Mouse (Mus musculus): ENCODE data around the gene Gm49387. TPM values are rescaled to one million over a fixed set of nuclear protein-coding genes. Genes with fewer than 3 reads are reported as not detected.

Gm49387 gene
- polyA plus RNA-seq, 1 experiment from 2014 or later = 0.37 TPM

DNA sequence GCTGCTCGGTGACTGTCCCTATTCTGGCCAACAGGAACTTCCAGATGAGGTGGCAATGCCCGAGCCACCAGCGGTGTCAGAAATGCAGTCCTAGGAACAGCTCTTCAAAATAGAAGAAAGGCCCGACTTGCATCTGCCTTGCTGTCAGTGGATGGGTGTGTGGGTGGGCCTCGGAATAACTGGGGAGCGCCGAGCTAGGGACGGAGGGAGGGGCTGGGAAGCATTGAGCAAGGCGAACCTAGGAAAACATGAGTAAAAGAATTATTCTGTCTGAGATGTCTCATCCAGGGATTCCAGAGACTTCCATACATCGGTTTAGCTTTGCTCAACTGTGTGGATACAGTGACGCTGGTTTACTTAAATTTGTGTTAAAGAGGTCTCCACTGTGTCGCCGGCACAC is 27.6 kb upstream of the Gm49387 start:
- Histone ChIP-seq H3K27ac (replicated peaks) (peak overlapping the region; percentile 29; the same call in 1 of the 2 replicates), H3K27me3 (no peaks in the 10 kb centered on the region), H3K4me3 (no peak overlapping the region), H3K4me2 (replicated peaks) (no peak overlapping the region), H3K36me3 (peaks cover 3% of the 10 kb centered on the region; the same call in 1 of the 2 replicates), H3K4me1 (peaks cover 35% of the 10 kb centered on the region), H3K9me3 (no peaks in the 10 kb centered on the region), H3K9ac (replicated peaks) (no peak overlapping the region)
- ATAC-seq (replicated peaks) = no peak
- 77% methylated on average over 13 of the region's 13 CpGs for WGBS

DNA sequence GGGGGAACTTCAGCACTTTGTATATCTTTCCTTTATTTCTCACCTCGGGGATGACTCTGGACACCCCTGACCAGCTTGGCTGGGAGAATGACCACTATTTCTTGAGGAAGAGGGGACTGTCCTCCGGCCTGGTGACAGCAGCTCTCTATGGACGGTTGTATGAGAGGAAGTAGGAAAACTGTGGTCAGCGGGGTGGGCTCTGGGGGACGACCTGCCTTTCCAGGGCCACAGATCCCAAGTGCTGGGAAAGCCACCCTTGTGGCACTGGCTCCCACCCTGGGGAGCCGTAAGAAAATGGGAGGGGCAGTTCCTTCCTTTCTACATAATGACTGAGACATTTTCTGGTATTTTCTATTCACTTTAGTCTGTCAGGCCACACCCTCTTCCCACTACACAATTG is 27.1 kb upstream of the Gm49387 start:
- no peak overlapping the region for H3K4me3 ChIP-seq
- peaks cover 39% of the 10 kb centered on the region for H3K4me1 ChIP-seq
- 88% methylated on average over 6 of the region's 6 CpGs for WGBS
- H3K27me3 ChIP-seq = no peaks in the 10 kb centered on the region
- no peak for ATAC-seq (replicated peaks)
- no peaks in the 10 kb centered on the region for H3K9me3 ChIP-seq
- H3K9ac ChIP-seq (replicated peaks) = no peak overlapping the region
- no peak overlapping the region for H3K4me2 ChIP-seq (replicated peaks)
- peaks cover 3% of the 10 kb centered on the region; the same call in 1 of the 2 replicates for H3K36me3 ChIP-seq
- H3K27ac ChIP-seq (replicated peaks) = no peak overlapping the region

DNA sequence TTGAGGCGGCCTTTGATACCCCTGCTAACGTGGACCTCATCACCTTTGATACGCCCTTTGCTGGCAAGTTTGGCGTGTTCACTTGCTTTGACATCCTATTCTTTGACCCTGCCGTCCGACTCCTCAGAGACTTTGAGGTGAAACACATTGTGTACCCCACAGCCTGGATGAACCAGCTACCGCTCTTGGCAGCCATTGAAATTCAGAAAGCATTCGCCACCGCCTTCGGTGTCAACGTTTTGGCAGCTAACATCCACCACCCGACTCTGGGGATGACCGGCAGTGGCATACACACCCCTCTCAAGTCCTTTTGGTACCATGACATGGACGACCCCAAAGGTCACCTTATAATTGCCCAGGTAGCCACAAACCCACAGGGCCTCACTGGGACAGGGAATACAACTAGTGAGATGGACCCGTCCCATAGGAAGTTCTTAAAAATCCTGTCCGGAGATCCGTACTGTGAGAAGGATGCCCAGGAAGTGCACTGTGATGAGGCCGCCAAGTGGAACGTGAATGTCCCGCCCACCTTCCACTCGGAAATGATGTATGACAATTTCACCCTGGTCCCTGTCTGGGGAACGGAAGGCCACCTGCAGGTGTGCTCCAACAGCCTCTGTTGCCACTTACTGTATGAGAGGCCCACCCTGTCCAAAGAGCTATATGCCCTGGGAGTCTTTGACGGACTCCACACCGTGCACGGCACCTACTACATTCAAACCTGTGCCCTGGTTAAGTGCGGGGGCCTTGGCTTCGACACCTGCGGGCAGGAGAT is 26.4 kb upstream of the Gm49387 start:
- no peak overlapping the region for H3K9ac ChIP-seq (replicated peaks)
- H3K27me3 ChIP-seq = no peaks in the 10 kb centered on the region
- peaks cover 3% of the 10 kb centered on the region; the same call in 1 of the 2 replicates for H3K36me3 ChIP-seq
- no peaks in the 10 kb centered on the region for H3K9me3 ChIP-seq
- WGBS = 97% methylated on average over 28 of the region's 28 CpGs
- ATAC-seq (replicated peaks) = no peak
- H3K4me3 ChIP-seq = no peak overlapping the region
- no peak overlapping the region for H3K4me2 ChIP-seq (replicated peaks)
- H3K4me1 ChIP-seq = peaks cover 45% of the 10 kb centered on the region
- H3K27ac ChIP-seq (replicated peaks) = no peak overlapping the region

DNA sequence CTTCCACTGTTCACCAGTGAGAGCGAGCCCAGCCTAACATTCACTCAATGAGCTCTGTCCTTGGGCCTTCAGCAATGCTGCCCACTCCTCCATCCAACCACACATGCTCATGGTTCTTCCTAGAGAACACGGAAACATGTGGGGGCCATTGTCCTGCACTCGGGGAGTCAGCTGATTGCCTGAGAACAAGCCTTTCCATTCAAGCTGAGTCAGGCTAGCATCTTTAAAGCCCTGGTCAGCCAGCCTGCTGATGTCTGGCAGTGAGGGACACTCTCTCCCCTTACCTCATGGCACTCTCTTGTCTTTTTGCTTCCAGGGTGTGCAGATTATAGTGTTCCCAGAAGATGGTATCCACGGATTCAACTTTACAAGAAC is 24.9 kb upstream of the Gm49387 start:
- H3K4me3 ChIP-seq = no peak overlapping the region
- peaks cover 53% of the 10 kb centered on the region for H3K4me1 ChIP-seq
- no peaks in the 10 kb centered on the region for H3K9me3 ChIP-seq
- H3K4me2 ChIP-seq (replicated peaks) = no peak overlapping the region
- ATAC-seq (replicated peaks) = no peak
- H3K36me3 ChIP-seq = peaks cover 3% of the 10 kb centered on the region; the same call in 1 of the 2 replicates
- H3K27me3 ChIP-seq = no peaks in the 10 kb centered on the region
- H3K27ac ChIP-seq (replicated peaks) = no peak overlapping the region
- 82% methylated on average over 4 of the region's 4 CpGs for WGBS
- H3K9ac ChIP-seq (replicated peaks) = no peak overlapping the region

DNA sequence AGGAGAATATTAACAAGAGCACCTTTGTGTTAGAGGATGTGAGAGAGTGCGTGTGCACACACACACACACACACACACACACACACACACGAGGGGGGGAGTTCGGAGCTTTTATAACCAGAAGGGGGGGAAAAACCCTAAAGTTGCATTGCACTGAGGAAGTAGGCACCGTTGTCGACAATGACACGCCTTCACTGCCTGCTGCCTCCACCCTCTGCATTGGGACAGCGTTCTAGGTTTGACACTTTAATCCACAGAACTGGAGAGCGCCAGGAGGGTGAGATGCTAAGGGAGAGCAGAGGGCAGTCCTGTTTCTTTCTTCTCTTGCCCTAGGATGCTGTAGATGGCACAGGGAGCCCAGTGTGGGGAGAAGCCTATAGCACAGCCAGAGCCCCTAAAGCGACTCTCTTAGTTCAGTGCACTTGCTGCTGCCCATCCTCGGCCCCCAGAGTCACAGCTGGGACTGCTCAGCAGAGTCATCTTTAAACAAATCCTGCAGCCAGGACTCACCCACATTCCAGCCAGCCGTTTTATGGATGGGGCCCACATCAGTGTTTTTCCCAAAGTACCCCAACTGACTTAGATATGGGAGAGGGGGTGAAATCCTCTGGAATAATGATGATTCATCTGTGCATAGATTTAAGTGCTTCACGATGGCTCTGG is 24.4 kb upstream of the Gm49387 start:
- H3K4me1 ChIP-seq = peaks cover 54% of the 10 kb centered on the region
- 65% methylated on average over 12 of the region's 12 CpGs for WGBS
- no peaks in the 10 kb centered on the region for H3K9me3 ChIP-seq
- H3K27ac ChIP-seq (replicated peaks) = 0 out of 2 replicates have a peak overlapping the region, but pooled peaks have one; percentile 98
- H3K4me3 ChIP-seq = no peak overlapping the region
- no peak for ATAC-seq (replicated peaks)
- peaks cover 3% of the 10 kb centered on the region; the same call in 1 of the 2 replicates for H3K36me3 ChIP-seq
- H3K27me3 ChIP-seq = no peaks in the 10 kb centered on the region
- H3K9ac ChIP-seq (replicated peaks) = no peak overlapping the region
- no peak overlapping the region for H3K4me2 ChIP-seq (replicated peaks)

DNA sequence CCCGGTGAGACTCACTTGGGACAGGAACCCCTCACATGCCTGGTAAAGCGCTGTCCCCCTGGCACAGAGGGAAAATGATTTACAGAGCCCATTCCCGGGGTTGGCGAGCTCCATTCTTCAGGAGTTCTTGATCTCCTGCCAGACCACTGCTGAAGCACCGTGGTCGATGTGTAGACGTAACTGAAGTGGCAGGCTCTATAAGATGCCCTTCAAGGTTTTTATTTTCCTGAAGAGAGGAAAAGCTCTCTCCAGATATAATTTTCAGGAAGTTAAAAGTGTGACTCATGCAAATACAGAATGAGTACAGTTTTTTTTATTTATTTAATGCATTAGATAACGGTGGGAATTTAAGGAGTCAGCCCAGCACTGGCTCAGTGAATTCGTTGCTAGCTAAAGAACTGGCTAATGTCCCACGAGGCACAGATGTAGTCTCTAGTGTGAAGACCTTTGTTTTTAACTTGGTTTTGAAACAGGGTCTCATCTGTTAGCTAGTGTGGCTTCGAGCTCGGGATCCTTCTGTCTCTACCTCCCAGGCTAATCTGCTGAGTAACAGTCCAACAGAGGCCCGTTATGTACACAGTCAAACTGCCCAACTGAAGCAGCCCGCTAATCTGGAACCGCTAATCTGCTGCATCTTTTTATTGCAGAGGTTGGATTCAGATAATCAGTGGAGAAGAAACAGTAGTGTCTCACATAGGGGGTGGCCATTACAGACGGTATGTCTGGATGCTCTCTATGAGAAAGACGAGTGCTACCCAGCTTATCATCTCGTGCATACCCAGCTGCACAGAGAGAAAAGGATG is 23.6 kb upstream of the Gm49387 start:
- Histone ChIP-seq H3K4me3 (no peak overlapping the region), H3K27me3 (no peaks in the 10 kb centered on the region), H3K9me3 (no peaks in the 10 kb centered on the region), H3K27ac (replicated peaks) (peak overlapping the region; percentile 98), H3K9ac (replicated peaks) (no peak overlapping the region), H3K4me2 (replicated peaks) (no peak overlapping the region), H3K36me3 (peaks cover 3% of the 10 kb centered on the region; the same call in 1 of the 2 replicates), H3K4me1 (peaks cover 54% of the 10 kb centered on the region)
- WGBS = 42% methylated on average over 18 of the region's 18 CpGs
- no peak for ATAC-seq (replicated peaks)

DNA sequence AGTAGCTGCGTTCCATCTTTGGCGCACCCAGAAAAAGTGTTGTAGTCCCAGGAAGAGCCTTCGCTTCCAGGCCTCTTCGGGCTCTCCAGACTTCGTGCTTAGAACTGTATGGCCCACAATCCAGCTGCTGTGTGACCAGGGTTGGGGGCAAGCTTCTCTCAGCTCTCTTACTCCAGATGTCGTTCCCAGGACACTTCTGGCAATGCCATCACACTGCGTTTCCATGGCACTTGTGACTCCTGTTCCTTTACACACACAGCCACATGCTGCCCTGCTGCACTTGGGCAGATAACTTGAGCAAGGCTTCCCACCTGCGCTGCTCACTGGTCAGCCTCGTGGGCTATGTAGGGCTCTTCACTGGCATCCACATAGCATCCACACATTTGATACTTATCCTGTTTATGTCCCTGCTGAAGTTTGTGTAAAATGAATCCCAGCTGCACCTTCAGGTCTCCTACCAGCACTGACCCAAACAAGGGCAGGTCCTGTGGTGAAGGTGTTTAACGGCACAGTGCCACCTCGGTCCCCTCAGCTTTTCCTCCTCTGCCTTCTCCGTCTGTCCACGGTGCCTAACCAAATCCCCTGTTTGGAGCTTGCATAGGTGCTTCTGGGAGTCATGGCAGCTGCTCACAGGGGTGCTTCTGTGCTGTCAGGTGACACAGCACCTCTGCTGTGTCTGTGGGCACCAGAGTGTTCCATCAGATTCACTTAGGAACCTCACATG is 22.9 kb upstream of the Gm49387 start:
- Histone ChIP-seq H3K4me3 (no peak overlapping the region), H3K36me3 (peaks cover 3% of the 10 kb centered on the region; the same call in 1 of the 2 replicates), H3K4me1 (peaks cover 56% of the 10 kb centered on the region), H3K27ac (replicated peaks) (peak overlapping the region; percentile 98), H3K27me3 (no peaks in the 10 kb centered on the region), H3K4me2 (replicated peaks) (no peak overlapping the region), H3K9me3 (no peaks in the 10 kb centered on the region), H3K9ac (replicated peaks) (no peak overlapping the region)
- no peak for ATAC-seq (replicated peaks)
- WGBS = 92% methylated on average over 13 of the region's 13 CpGs

DNA sequence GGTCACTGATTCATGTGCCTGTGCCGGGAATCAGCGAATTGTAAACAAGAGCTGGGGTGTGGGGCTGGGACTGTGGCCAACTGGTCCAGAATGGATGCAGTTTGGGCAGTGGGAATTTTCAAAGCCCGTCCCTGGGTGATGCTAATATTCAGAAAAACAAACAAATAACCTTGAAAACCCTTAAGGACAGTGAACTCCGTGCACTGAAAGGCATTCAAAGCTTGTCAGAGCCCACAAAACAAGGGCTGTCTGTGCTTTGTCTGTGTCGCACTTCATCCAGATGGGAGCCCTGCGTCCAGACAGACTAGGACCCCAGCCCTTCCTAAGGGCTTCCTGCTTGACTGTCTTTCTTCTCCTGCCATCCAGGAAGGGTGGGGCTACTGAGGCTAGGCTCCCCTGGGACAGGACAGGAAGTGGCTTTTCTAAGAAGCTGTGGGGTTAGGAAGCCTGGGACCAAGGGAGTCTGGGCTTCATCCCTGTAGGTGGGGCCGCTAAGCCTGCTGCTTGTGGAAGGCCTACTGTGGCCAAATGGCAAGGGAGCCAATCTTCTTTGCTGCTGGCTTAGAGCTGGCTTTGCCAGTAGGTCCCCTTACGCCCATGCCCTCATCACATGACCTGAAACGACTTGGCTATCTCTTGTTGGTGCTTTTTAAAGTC is 22.0 kb upstream of the Gm49387 start:
- peak; percentile 42 for ATAC-seq (replicated peaks)
- H3K4me1 ChIP-seq = peaks cover 57% of the 10 kb centered on the region

DNA sequence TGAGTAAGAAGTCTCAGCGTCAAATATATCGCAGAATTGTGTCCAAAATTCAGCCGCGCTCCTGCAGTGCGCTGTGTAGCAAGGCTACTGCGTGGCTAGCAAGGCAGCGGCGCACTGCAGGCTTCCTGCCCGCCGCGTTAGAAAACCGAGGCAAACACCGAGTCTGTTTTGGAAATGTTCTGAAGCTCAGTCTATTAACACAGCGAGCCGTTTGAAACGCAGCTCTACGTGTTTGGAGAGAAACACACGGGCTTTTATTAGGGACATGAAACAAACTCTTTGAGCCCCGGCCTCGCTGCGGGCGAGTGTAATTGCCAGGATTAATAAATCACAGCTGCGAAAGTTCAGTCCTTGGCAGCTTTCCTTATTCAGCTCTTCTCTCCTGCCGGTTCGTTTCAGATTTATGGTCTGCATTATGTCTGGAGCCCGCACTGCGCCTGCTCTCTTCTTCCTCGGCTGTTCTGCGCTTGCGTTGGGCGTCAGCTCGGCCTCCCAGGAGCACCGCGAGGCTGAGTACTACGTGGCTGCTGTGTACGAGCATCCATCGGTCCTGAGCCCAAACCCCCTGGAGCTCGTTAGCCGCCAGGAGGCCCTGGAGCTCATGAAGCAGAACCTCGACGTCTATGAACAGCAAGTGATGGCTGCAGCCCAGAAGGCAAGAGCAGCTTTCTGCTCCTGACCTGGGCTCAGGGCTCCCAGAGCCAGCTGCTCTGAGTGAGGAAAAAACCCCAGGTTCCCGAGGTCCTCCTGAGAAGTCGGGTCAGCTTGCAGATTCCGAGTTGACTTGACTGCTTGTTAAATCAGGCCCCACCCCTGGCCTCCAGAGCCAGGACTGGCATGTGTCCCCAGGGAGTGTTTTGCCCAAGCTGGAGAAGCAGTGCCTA is 21.2 kb upstream of the Gm49387 start:
- no peaks in the 10 kb centered on the region for H3K27me3 ChIP-seq
- H3K9ac ChIP-seq (replicated peaks) = peak overlapping the region; percentile 50
- H3K27ac ChIP-seq (replicated peaks) = peak overlapping the region; percentile 98
- H3K36me3 ChIP-seq = peaks cover 3% of the 10 kb centered on the region; the same call in 1 of the 2 replicates
- peak overlapping the region; percentile 41 for H3K4me3 ChIP-seq
- ATAC-seq (replicated peaks) = peak; percentile 93
- WGBS = 1% methylated on average over 44 of the region's 44 CpGs
- no peaks in the 10 kb centered on the region for H3K9me3 ChIP-seq
- H3K4me1 ChIP-seq = peaks cover 64% of the 10 kb centered on the region
- H3K4me2 ChIP-seq (replicated peaks) = peak overlapping the region; percentile 64

More for the DNA sequence above, 22.0 kb upstream of the Gm49387 start:
- Histone ChIP-seq H3K4me2 (replicated peaks) (peak overlapping the region; percentile 64), H3K36me3 (peaks cover 3% of the 10 kb centered on the region; the same call in 1 of the 2 replicates), H3K27ac (replicated peaks) (peak overlapping the region; percentile 98), H3K4me3 (peak overlapping the region; percentile 41), H3K9ac (replicated peaks) (peak overlapping the region; percentile 50), H3K27me3 (no peaks in the 10 kb centered on the region), H3K9me3 (no peaks in the 10 kb centered on the region)
- 23% methylated on average over 9 of the region's 9 CpGs for WGBS

DNA sequence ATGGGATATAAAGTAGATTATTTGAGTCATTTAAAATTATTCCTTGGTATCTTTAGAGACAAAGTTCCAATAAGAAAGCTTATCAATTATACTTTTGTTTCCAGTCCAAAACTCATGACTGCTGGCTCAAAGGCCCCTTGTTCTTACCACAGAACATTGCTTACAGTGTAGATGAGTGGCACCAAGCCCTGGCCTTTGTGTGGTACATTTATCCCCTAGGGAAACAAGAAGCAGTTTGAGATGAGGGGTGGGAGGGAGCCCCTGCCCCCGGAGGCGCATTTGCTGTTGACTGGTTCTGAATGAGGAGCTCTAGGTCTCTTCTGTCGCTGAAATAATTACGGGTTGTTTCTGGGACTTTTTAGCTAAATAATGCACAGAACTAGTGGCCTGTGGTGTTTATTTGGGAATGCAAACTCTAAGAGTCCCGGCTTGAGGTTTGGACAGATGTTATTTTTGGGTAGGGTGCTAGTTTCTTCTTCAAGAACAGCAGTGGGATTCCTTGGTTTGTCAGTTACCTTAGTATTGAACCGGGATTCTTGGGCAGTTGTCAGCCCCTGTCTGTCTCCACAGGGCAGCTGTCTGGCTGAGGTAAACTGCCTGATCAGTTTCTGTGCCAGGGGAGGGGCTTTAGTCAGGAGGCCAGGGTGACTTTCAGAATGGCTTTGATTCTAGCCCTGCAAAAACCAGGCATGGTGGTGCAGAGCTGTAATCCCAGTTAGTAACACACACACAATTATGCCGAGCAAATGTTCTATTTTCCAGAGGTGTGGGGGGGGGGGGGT is 19.8 kb upstream of the Gm49387 start:
- Histone ChIP-seq H3K27ac (replicated peaks) (peak overlapping the region; percentile 98), H3K4me1 (peaks cover 65% of the 10 kb centered on the region), H3K4me2 (replicated peaks) (no peak overlapping the region), H3K27me3 (no peaks in the 10 kb centered on the region), H3K9ac (replicated peaks) (no peak overlapping the region), H3K9me3 (no peaks in the 10 kb centered on the region), H3K36me3 (no peaks in the 10 kb centered on the region), H3K4me3 (no peak overlapping the region)
- 20% methylated on average over 7 of the region's 7 CpGs for WGBS
- no peak for ATAC-seq (replicated peaks)
